Mouse (Mus musculus): Measurements from ENCODE around the gene Cdkn1a.

DNA sequence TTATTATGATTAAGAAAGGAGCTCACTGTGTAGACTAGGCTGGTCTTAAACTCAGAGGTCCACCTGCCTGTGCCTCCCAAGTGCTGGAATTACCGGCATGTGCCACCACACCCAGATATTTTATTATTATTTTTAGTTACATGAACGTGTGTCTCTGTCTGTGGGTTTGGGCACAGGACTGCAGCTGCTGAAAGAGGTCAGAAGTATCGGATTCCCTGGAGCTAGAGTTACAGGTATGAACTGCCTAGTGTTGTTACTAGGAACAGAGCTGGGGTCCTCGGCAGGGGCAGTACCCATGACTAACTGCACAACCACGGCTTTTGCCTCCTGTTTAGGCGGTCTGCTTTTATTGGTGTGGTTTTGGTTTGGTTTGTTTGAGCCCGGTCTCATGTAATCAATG is 34.6 kb upstream of the Cdkn1a start:
- TF ChIP-seq CTCF (IDR thresholded peaks at IDR 0.05; ENCODE audit: borderline replicate concordance, insufficient read depth, low read length) (no peak), POLR2A (IDR thresholded peaks at IDR 0.05; ENCODE audit: low read depth, low read length) (no peak)

All from embryonic fibroblast, embryonic 13.5 days (primary cell).